Mouse (Mus musculus) kidney, embryonic 15.5 days (tissue): ENCODE results near the gene Ccr6. TPM values are rescaled to one million over a fixed set of nuclear protein-coding genes. Genes with fewer than 3 reads are reported as not detected.

Experiments
- ATAC-seq: fragments of 200-750 bp; cut with Nextera tagmentation; replicated peaks from 2 replicates; pipeline ENCODE4 v1.8.0; 2017; ENCODE audit warnings: moderate TSS enrichment; ENCODE audit not compliant: low FRiP score
- H3K27ac ChIP-seq: fragments of 300-500 bp; sonication (generic); 2 replicates; pipeline ENCODE4 v1.5.1; 2015; ENCODE audit warnings: mild to moderate bottlenecking, inconsistent platforms
- H3K27me3 ChIP-seq: fragments of 300-500 bp; sonication (generic); 2 replicates; pipeline ENCODE4 v1.6.1; 2015; ENCODE audit warnings: inconsistent platforms
- H3K36me3 ChIP-seq: fragments of 300-500 bp; sonication (generic); 2 replicates; pipeline ENCODE4 v1.6.1; 2015; ENCODE audit warnings: inconsistent platforms
- H3K4me1 ChIP-seq: fragments of 300-500 bp; sonication (generic); 2 replicates; pipeline ENCODE4 v1.6.1; 2015; ENCODE audit warnings: inconsistent platforms
- H3K4me2 ChIP-seq: fragments of 300-500 bp; sonication (generic); 2 replicates; pipeline ENCODE4 v1.6.1; 2015; ENCODE audit warnings: moderate library complexity, mild to moderate bottlenecking, inconsistent platforms
- H3K4me3 ChIP-seq: fragments of 300-500 bp; sonication (generic); replicated peaks from 2 replicates; pipeline ENCODE4 v1.5.1; 2015; ENCODE audit warnings: mild to moderate bottlenecking, inconsistent platforms
- H3K9ac ChIP-seq: fragments of 300-500 bp; sonication (generic); 2 replicates; pipeline ENCODE4 v1.6.1; 2015; ENCODE audit warnings: mild to moderate bottlenecking, inconsistent platforms
- H3K9me3 ChIP-seq: fragments of 300-500 bp; sonication (generic); replicated peaks from 2 replicates; pipeline ENCODE4 v1.6.1; 2016; ENCODE audit warnings: inconsistent platforms
- WGBS: fragments of 180-500 bp; shearing (Covaris S2); methylation state at CpG from one replicate; pipeline ENCODE4 v1.1.7; 2015; ENCODE audit warnings: mixed read lengths; 5-methylcytosine and 5-hydroxymethylcytosine counted together
- polyA plus RNA-seq: library from polyadenylated mRNA; unstranded; fragments of >200 nt; fragmentation: Nextera tagmentation; extraction: Ambion mirVana; gene quantifications from 2 replicates; pipeline ENCODE4 v1.2.1, GENCODE M21; 2015

Ccr6 gene
- polyA plus RNA-seq, 1 experiment from 2014 or later: not detected

DNA sequence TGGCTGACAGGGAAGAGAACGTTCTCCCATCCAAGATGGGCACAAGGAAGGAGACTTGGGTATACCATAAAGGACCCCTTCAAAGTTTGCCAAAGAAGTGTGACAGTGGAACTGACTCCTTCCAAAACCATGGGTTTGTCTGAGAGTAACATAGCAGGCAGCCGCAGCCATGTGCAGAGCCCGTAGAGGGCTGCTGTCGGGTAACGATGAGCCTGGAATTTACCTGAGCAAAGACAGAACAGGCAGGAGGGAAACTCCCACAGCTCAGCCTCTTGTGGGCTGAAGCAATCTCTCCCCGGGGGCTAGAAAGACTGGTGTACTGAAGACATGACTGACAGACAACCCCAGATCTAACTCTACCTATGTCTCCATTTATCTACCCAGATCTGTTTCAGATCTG, 24.4 kb upstream of the Ccr6 start:
- H3K27ac ChIP-seq: no peak overlapping the region
- no peak overlapping the region for H3K4me2 ChIP-seq
- H3K4me1 ChIP-seq: no peaks in the 10 kb centered on the region
- H3K4me3 ChIP-seq: no peak overlapping the region
- H3K27me3 ChIP-seq: no peaks in the 10 kb centered on the region
- WGBS: 87% methylated on average over 6 of the region's 6 CpGs
- no peaks in the 10 kb centered on the region for H3K36me3 ChIP-seq
- H3K9ac ChIP-seq: no peak overlapping the region
- no peak for ATAC-seq
- H3K9me3 ChIP-seq: no peaks in the 10 kb centered on the region

DNA sequence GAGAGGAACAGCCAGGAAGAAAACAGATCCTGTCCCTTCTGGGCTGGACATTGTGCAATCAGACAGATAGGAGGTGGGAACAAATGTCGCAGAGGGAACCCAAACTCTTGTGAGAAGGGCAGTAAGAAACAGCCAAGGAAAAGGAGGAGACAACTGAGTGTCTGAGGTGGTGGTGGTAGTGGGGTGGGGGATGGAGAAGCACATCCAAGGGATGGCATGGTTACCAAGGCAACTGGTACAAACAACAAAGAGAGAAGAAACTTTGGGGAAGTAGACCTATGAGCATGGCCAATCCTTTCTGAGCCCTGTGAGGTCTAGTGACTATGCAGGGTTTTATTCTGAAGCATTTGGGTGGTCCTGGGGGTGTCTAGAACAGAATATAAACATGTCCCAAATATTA, 21.5 kb upstream of the Ccr6 start:
- no peak overlapping the region for H3K9ac ChIP-seq
- no peaks in the 10 kb centered on the region for H3K9me3 ChIP-seq
- H3K4me1 ChIP-seq: no peaks in the 10 kb centered on the region
- WGBS: 83% methylated on average over 1 of the region's 1 CpGs
- H3K36me3 ChIP-seq: no peaks in the 10 kb centered on the region
- ATAC-seq: no peak
- no peaks in the 10 kb centered on the region for H3K27me3 ChIP-seq
- H3K4me3 ChIP-seq: no peak overlapping the region
- no peak overlapping the region for H3K4me2 ChIP-seq
- no peak overlapping the region for H3K27ac ChIP-seq

DNA sequence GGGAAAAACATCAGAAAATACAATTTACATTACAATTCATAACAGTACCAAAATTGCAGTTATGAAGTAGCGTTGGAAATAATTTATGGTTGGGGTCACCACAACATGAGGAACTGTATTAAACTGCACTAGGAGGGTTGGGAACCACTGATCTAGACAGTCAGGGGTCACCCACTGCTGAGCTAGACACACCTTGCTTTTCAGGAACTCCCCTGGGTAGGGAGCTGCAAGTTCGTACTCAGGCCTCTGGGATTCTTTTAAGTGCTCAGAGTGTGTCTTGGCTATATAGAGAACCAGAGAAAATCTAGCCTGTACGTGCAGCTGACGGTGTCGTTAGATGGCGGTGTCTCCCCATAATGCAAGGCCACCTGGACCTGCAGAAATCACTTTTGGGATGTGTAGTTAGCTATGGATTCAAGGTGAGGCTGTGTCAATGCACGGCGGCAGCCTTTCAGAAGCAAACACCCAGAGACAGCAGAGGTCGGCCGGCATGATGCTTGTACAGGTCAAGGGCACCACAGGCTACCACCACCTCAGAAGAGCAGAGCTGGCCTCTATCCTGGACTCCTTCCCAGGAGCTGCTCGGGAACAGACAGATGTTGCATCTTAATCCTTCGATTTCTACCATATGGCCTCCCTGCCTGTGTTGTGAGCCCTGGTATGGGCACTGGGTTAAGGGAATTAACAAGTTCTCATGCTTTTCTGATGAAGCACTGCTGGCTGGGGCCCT, 20.7 kb upstream of the Ccr6 start:
- no peak overlapping the region for H3K27ac ChIP-seq
- no peaks in the 10 kb centered on the region for H3K36me3 ChIP-seq
- no peak overlapping the region for H3K9ac ChIP-seq
- H3K27me3 ChIP-seq: no peaks in the 10 kb centered on the region
- no peak overlapping the region for H3K4me3 ChIP-seq
- H3K4me1 ChIP-seq: no peaks in the 10 kb centered on the region
- ATAC-seq: no peak
- no peaks in the 10 kb centered on the region for H3K9me3 ChIP-seq
- WGBS: 89% methylated on average over 12 of the region's 12 CpGs
- H3K4me2 ChIP-seq: no peak overlapping the region

GRCm38 (mm10) chr17:8223225-8223624, 12.6 kb upstream of the Ccr6 start:
- Histone ChIP-seq H3K9me3 (no peaks in the 10 kb centered on the region), H3K27me3 (no peaks in the 10 kb centered on the region), H3K27ac (no peak overlapping the region), H3K36me3 (no peaks in the 10 kb centered on the region), H3K4me3 (no peak overlapping the region), H3K4me2 (no peak overlapping the region), H3K4me1 (no peaks in the 10 kb centered on the region), H3K9ac (no peak overlapping the region)
- 63% methylated on average over 10 of the region's 10 CpGs for WGBS
- no peak for ATAC-seq

DNA sequence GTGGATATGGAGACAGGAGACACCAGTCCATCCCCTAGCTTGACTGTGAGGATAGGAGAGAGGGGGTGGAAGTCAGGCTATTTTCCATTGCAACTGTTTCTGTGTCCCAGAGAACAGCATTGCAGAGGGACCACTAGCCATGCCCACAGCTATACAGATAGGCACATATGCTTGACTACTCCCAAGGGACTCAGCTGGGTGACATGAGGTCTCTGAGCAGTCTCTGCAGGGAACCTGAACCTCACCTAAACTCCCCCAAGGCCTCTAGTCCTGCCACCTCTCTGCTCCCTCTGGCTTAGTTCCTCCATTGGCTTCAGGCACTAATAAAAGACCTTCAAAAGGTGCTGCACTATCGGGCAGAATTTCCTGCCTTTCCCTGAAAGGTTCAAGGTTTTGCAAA, 11.8 kb upstream of the Ccr6 start:
- ATAC-seq: no peak
- Histone ChIP-seq H3K36me3 (no peaks in the 10 kb centered on the region), H3K27me3 (no peaks in the 10 kb centered on the region), H3K4me2 (no peak overlapping the region), H3K4me1 (0 out of 2 replicates have a peak, but pooled peaks cover 4% of the 10 kb centered on the region), H3K4me3 (no peak overlapping the region), H3K27ac (no peak overlapping the region), H3K9ac (no peak overlapping the region), H3K9me3 (no peaks in the 10 kb centered on the region)
- 69% methylated on average over 1 of the region's 1 CpGs for WGBS

- ATAC-seq: no peak
- no peak overlapping the region for H3K4me3 ChIP-seq
- H3K4me2 ChIP-seq: no peak overlapping the region
- H3K27me3 ChIP-seq: no peaks in the 10 kb centered on the region
- H3K27ac ChIP-seq: no peak overlapping the region
- 97% methylated on average over 2 of the region's 2 CpGs for WGBS
- no peak overlapping the region for H3K9ac ChIP-seq
- 0 out of 2 replicates have a peak, but pooled peaks cover 4% of the 10 kb centered on the region for H3K4me1 ChIP-seq
- H3K9me3 ChIP-seq: no peaks in the 10 kb centered on the region
- H3K36me3 ChIP-seq: no peaks in the 10 kb centered on the region
These were observed 10.7 kb upstream of the Ccr6 start for GRCm38 (mm10) chr17:8225166-8225565.

DNA sequence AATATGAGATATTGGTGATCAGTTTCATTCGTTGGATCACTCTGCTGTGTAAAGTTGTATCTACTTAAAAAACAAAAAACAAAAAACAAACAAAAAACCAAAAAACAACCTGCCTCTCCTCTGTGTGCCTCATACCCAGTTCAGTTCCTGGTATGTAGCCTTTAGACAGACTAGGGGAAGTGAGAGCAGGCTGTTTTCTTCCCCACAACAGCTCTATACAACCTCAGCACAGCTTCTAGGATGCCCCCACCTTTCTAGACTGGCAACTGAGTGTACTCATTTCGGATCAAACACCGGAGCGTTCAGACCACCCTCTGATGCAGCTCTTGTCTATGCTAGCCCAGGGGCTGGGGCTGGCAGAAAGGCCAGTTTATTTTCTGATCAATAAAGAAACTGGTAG, 10.1 kb upstream of the Ccr6 start:
- H3K27me3 ChIP-seq: no peaks in the 10 kb centered on the region
- H3K36me3 ChIP-seq: no peaks in the 10 kb centered on the region
- H3K4me2 ChIP-seq: no peak overlapping the region
- ATAC-seq: no peak
- H3K27ac ChIP-seq: no peak overlapping the region
- WGBS: 86% methylated on average over 4 of the region's 4 CpGs
- no peaks in the 10 kb centered on the region for H3K9me3 ChIP-seq
- H3K4me3 ChIP-seq: no peak overlapping the region
- H3K4me1 ChIP-seq: 0 out of 2 replicates have a peak, but pooled peaks cover 4% of the 10 kb centered on the region
- no peak overlapping the region for H3K9ac ChIP-seq

DNA sequence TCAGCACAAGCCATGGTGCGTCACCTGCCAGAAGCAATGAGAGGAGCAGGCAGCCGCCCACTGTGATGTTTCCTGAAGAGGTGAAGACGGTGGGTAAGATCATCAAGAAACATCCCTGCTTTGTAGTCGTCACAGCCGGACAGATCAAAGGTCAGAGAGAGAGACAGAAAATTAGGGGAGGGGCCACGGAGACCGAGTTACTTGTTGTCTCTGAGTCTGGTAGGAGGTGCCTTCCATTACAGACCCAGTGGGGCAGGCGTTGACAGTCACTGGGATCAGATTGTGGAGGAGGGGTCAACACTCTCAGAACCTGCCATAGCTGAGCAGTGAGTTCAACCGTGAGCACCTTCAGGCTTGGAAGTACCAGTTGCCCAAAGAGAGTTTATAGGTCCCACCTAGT, 7.2 kb upstream of the Ccr6 start:
- H3K27ac ChIP-seq: no peak overlapping the region
- no peak overlapping the region for H3K9ac ChIP-seq
- no peaks in the 10 kb centered on the region for H3K27me3 ChIP-seq
- H3K4me3 ChIP-seq: no peak overlapping the region
- ATAC-seq: no peak
- H3K9me3 ChIP-seq: no peaks in the 10 kb centered on the region
- 0 out of 2 replicates have a peak, but pooled peaks cover 4% of the 10 kb centered on the region for H3K4me1 ChIP-seq
- WGBS: 30% methylated on average over 9 of the region's 9 CpGs
- no peaks in the 10 kb centered on the region for H3K36me3 ChIP-seq
- no peak overlapping the region for H3K4me2 ChIP-seq

GRCm38 (mm10) chr17:8229607-8230006, 6.2 kb upstream of the Ccr6 start:
- Histone ChIP-seq H3K4me1 (0 out of 2 replicates have a peak, but pooled peaks cover 13% of the 10 kb centered on the region), H3K4me3 (no peak overlapping the region), H3K9me3 (no peaks in the 10 kb centered on the region), H3K9ac (no peak overlapping the region), H3K27me3 (no peaks in the 10 kb centered on the region), H3K27ac (no peak overlapping the region), H3K4me2 (no peak overlapping the region), H3K36me3 (no peaks in the 10 kb centered on the region)
- 88% methylated on average over 3 of the region's 3 CpGs for WGBS
- ATAC-seq: no peak

- Histone ChIP-seq H3K9me3 (no peaks in the 10 kb centered on the region), H3K4me2 (no peak overlapping the region), H3K27ac (no peak overlapping the region), H3K36me3 (no peaks in the 10 kb centered on the region), H3K4me3 (no peak overlapping the region), H3K4me1 (0 out of 2 replicates have a peak, but pooled peaks cover 13% of the 10 kb centered on the region), H3K27me3 (no peaks in the 10 kb centered on the region), H3K9ac (no peak overlapping the region)
- WGBS: 34% methylated on average over 5 of the region's 5 CpGs
- 0 out of 2 replicates have a peak, but pooled peaks have one; percentile 33 for ATAC-seq
These were observed 3.8 kb upstream of the Ccr6 start for GRCm38 (mm10) chr17:8232089-8232488.

GRCm38 (mm10) chr17:8233618-8234214, 2.1 kb upstream of the Ccr6 start:
- Histone ChIP-seq H3K9ac (no peak overlapping the region), H3K27ac (no peak overlapping the region), H3K4me3 (no peak overlapping the region), H3K9me3 (no peaks in the 10 kb centered on the region), H3K27me3 (no peaks in the 10 kb centered on the region), H3K4me1 (0 out of 2 replicates have a peak, but pooled peaks cover 11% of the 10 kb centered on the region), H3K36me3 (no peaks in the 10 kb centered on the region), H3K4me2 (no peak overlapping the region)
- no peak for ATAC-seq
- 49% methylated on average over 15 of the region's 15 CpGs for WGBS

GRCm38 (mm10) chr17:8234537-8234936, 1.3 kb upstream of the Ccr6 start:
- H3K4me1 ChIP-seq: 0 out of 2 replicates have a peak, but pooled peaks cover 9% of the 10 kb centered on the region
- no peak overlapping the region for H3K9ac ChIP-seq
- H3K36me3 ChIP-seq: no peaks in the 10 kb centered on the region
- no peaks in the 10 kb centered on the region for H3K9me3 ChIP-seq
- ATAC-seq: no peak
- no peak overlapping the region for H3K4me2 ChIP-seq
- no peak overlapping the region for H3K4me3 ChIP-seq
- H3K27ac ChIP-seq: no peak overlapping the region
- WGBS: 83% methylated on average over 4 of the region's 4 CpGs
- no peaks in the 10 kb centered on the region for H3K27me3 ChIP-seq
